In the genomic region with DNA sequence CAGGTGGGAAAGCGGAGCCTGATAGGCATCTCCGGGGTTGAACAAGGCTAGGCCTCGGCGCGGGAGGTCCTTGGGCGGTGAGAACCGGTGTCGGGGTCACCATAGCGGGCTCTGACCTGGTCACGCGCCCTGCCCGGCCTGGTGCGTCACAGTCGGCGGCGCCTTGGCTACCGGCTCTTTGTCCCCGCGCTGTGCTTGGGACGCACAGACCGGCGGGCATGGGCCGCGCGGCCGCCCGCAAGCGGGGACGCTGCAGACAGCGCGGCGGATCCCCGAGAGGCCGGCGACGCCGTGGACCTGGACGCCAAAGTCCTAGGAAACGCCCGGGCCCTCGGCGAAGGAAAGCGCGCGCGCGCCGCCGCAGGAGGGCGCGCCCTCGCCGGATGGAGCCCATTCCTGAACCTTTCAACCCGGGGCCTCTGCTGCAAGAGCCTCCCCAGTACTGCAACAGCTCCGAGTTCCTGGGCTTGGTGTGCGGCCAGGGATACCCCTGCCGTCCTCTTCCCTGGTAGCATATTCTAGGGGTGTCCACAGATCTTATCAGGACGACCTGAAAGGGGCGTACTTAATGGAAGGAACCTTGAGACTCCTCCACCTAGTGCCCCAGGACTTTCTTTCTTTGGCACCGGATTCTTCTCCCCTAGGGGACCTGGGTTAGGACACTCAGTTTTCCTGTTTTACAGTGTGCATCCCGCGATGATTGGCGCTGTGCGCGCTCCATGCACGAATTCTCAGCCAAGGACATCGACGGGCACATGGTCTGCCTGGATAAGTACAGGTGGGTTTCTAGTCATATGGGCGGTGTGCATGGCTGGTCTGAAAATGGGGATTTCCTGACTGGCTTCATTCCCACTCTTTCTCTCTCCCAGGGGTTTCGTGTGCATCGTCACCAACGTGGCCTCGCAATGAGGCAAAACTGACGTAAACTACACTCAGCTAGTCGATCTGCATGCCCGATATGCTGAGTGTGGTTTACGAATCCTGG, we compare ENCODE assay signal across 8 mouse cellular contexts. TPM values are rescaled to one million over a fixed set of nuclear protein-coding genes. Genes with fewer than 3 reads are reported as not detected.
A peak's percentile ranks its signal among the peaks of the same experiment; 100 is the strongest.
DNase-seq lines count a peak whose midpoint lies in the region.

No protein-coding gene starts in this region.

- peaks cover 74% of the 10 kb centered on the region for H3K4me1 ChIP-seq in hindbrain, embryonic 10.5 days (replicated peaks)

- H3K9me3 ChIP-seq in hindbrain, embryonic 10.5 days, result no peaks in the 10 kb centered on the region

- peaks cover 37% of the 10 kb centered on the region for H3K79me2 ChIP-seq in macrophage (ENCODE audit: inconsistent target)

- H3K36me3 ChIP-seq in hindbrain, embryonic 10.5 days, result peaks cover 40% of the 10 kb centered on the region
- peaks cover 34% of the 10 kb centered on the region for H3K36me3 ChIP-seq in macrophage (ENCODE audit: inconsistent target)

- DNase-seq in R1 (ENCODE audit: low read depth, low spot score), result peak; percentile 67
- DNase-seq in cerebellum, adult 8-10 months, result peak; percentile 64
- DNase-seq in forelimb bud, embryonic 11.5 days (ENCODE audit: low read depth, low spot score), result peak; percentile 41
- no peak for DNase-seq in hindbrain, embryonic 10.5 days (ENCODE audit: low spot score)
- DNase-seq in layer of hippocampus, postnatal 36 days, result peak; percentile 42 to 53
- peak; percentile 58 for DNase-seq in right cerebral cortex, postnatal 14 days
- peak; percentile 45 to 75 for DNase-seq in urinary bladder, postnatal 36 days (ENCODE audit: low spot score in 2 of 2)

- peak overlapping the region; percentile 98 for H3K27ac ChIP-seq in hindbrain, embryonic 10.5 days
- peak overlapping the region; percentile 83 for H3K27ac ChIP-seq in macrophage

- WGBS in hindbrain, embryonic 10.5 days, result 3% methylated on average over 77 of the region's 77 CpGs
- 2% methylated on average over 60 of the region's 77 CpGs for WGBS in macrophage (ENCODE audit: missing documents)

- H3K27me3 ChIP-seq in hindbrain, embryonic 10.5 days (ENCODE audit: insufficient read depth, poor library complexity, severe bottlenecking), result peaks cover 12% of the 10 kb centered on the region; the same call in 1 of the 2 replicates

- H3K4me3 ChIP-seq in hindbrain, embryonic 10.5 days, result peak overlapping the region; percentile 96
- H3K4me3 ChIP-seq in macrophage (ENCODE audit: inconsistent target), result peak overlapping the region; percentile 71

RNA-seq across cellular contexts. Expression of gene Gpx4, which starts 7.2 kb away (rescaled TPM):
- 681 and 705 TPM in 2 replicates for polyA plus RNA-seq in hindbrain, embryonic 10.5 days (2016; fragmentation: Nextera tagmentation; extraction: Ambion mirVana)
- 100 to 1,000 TPM; 445 to 446 TPM for total RNA-seq in layer of hippocampus, postnatal 36 days (2021)
- 100 to 1,000 TPM in 8 of 26 experiments, 10 to 100 TPM in 18; 25.2 to 137 (median 85.2) TPM for total RNA-seq in macrophage (2018; cell fraction: chromatin; rRNA removed)
- 100 to 1,000 TPM; 389 to 647 (median 497) TPM for total RNA-seq in macrophage (2018; cell fraction: cytosol; rRNA removed)
- 100 to 1,000 TPM in 20 of 26 experiments, 10 to 100 TPM in 6; 53.9 to 194 (median 123) TPM for total RNA-seq in macrophage (2018; cell fraction: nucleus; rRNA removed)
- 427 to 512 TPM (median 481 TPM) in 3 replicates for polyA plus RNA-seq in macrophage (2018)

RNA-seq across cellular contexts. Expression of gene Polr2e, which starts 14.5 kb away (rescaled TPM):
- 261 and 268 TPM in 2 replicates for polyA plus RNA-seq in hindbrain, embryonic 10.5 days (2016; fragmentation: Nextera tagmentation; extraction: Ambion mirVana)
- 10 to 100 TPM; 74.8 to 86.0 TPM for total RNA-seq in layer of hippocampus, postnatal 36 days (2021)
- total RNA-seq in macrophage (2018; cell fraction: chromatin; rRNA removed), result 10 to 100 TPM in 15 of 26 experiments, 1 to 10 TPM in 11; 2.7 to 32.6 (median 15.8) TPM
- total RNA-seq in macrophage (2018; cell fraction: cytosol; rRNA removed), result 10 to 100 TPM; 24.1 to 50.6 (median 34.6) TPM
- total RNA-seq in macrophage (2018; cell fraction: nucleus; rRNA removed), result 10 to 100 TPM in 17 of 26 experiments, 1 to 10 TPM in 9; 5.7 to 31.9 (median 11.6) TPM
- 51.6 to 65.8 TPM (median 54.3 TPM) in 3 replicates for polyA plus RNA-seq in macrophage (2018)

RNA-seq across cellular contexts. Expression of gene Arhgap45, which starts 37.7 kb away (rescaled TPM):
- 8.4 and 9.0 TPM in 2 replicates for polyA plus RNA-seq in hindbrain, embryonic 10.5 days (2016; fragmentation: Nextera tagmentation; extraction: Ambion mirVana)
- 1 to 10 TPM; 3.2 to 4.2 TPM for total RNA-seq in layer of hippocampus, postnatal 36 days (2021)
- 100 to 1,000 TPM in 23 of 26 experiments, 10 to 100 TPM in 3; 60.1 to 650 (median 256) TPM for total RNA-seq in macrophage (2018; cell fraction: chromatin; rRNA removed)
- total RNA-seq in macrophage (2018; cell fraction: cytosol; rRNA removed), result 100 to 1,000 TPM in 7 of 26 experiments, 10 to 100 TPM in 19; 38.3 to 135 (median 73.0) TPM
- total RNA-seq in macrophage (2018; cell fraction: nucleus; rRNA removed), result 100 to 1,000 TPM in 19 of 26 experiments, 10 to 100 TPM in 7; 53.9 to 429 (median 152) TPM
- 56.2 to 124 TPM (median 74.2 TPM) in 3 replicates for polyA plus RNA-seq in macrophage (2018)

RNA-seq across cellular contexts. Expression of gene Sbno2, which starts 51.2 kb away (rescaled TPM):
- polyA plus RNA-seq in hindbrain, embryonic 10.5 days (2016; fragmentation: Nextera tagmentation; extraction: Ambion mirVana), result 16.8 and 17.2 TPM in 2 replicates
- total RNA-seq in layer of hippocampus, postnatal 36 days (2021), result 10 to 100 TPM; 17.2 to 20.7 TPM
- 1,000 to 10,000 TPM in 1 of 26 experiments, 100 to 1,000 TPM in 25; 193 to 1,010 (median 316) TPM for total RNA-seq in macrophage (2018; cell fraction: chromatin; rRNA removed)
- total RNA-seq in macrophage (2018; cell fraction: cytosol; rRNA removed), result 100 to 1,000 TPM in 1 of 26 experiments, 10 to 100 TPM in 25; 35.5 to 111 (median 48.4) TPM
- total RNA-seq in macrophage (2018; cell fraction: nucleus; rRNA removed), result 100 to 1,000 TPM; 103 to 721 (median 158) TPM
- 23.7 to 43.6 TPM (median 42.5 TPM) in 3 replicates for polyA plus RNA-seq in macrophage (2018)

RNA-seq across cellular contexts. Expression of gene Abca7, which starts 57.8 kb away (rescaled TPM):
- 4.4 and 6.0 TPM in 2 replicates for polyA plus RNA-seq in hindbrain, embryonic 10.5 days (2016; fragmentation: Nextera tagmentation; extraction: Ambion mirVana)
- total RNA-seq in layer of hippocampus, postnatal 36 days (2021), result 10 to 100 TPM; 10.9 to 11.0 TPM
- total RNA-seq in macrophage (2018; cell fraction: chromatin; rRNA removed), result 10 to 100 TPM; 13.8 to 55.3 (median 40.0) TPM
- total RNA-seq in macrophage (2018; cell fraction: cytosol; rRNA removed), result 1 to 10 TPM; 2.5 to 9.0 (median 5.6) TPM
- total RNA-seq in macrophage (2018; cell fraction: nucleus; rRNA removed), result 10 to 100 TPM in 25 of 26 experiments, 1 to 10 TPM in 1; 8.8 to 34.3 (median 23.0) TPM
- 3.3 to 10.6 TPM (median 4.0 TPM) in 3 replicates for polyA plus RNA-seq in macrophage (2018)
